Comparison of ENCODE assay signal across 9 mouse cellular contexts in genomic region chr2:32581450-32582095, GRCm38 (mm10). TPM values are rescaled to one million over a fixed set of nuclear protein-coding genes. Genes with fewer than 3 reads are reported as not detected.
A peak's percentile ranks its signal among the peaks of the same experiment; 100 is the strongest.
DNase-seq lines count a peak whose midpoint lies in the region; ATAC-seq and TF ChIP-seq lines count a peak whose summit lies in the region.
"Had no signal": no experiment of that assay in that cellular context is flagged by ENCODE, and none has a peak within 500 bp of the region (broad histone marks: within the 10 kb centered on the region; RNA-seq: fewer than 3 reads in every experiment).

No protein-coding gene starts in this region.

- no peak for TF ChIP-seq POLR2A in thymus, adult 2 months (IDR thresholded peaks at IDR 0.05; ENCODE audit: control insufficient read depth, extremely low read depth, insufficient read depth, low read length, poor library complexity)

- no peaks in the 10 kb centered on the region for H3K9me3 ChIP-seq in embryonic facial prominence, embryonic 15.5 days (replicated peaks)
- H3K9me3 ChIP-seq in intestine, embryonic 14.5 days (ENCODE audit: control insufficient read depth, low read length): no peaks in the 10 kb centered on the region
- no peaks in the 10 kb centered on the region for H3K9me3 ChIP-seq in limb, embryonic 12.5 days
- no peaks in the 10 kb centered on the region for H3K9me3 ChIP-seq in midbrain, embryonic 13.5 days

- H3K4me3 ChIP-seq in embryonic facial prominence, embryonic 15.5 days (replicated peaks): peak overlapping the region; percentile 22; the same call in 1 of the 2 replicates
- peak overlapping the region; percentile 20; the same call in 1 of the 2 replicates for H3K4me3 ChIP-seq in intestine, embryonic 14.5 days (ENCODE audit: low read depth, low read length)
- H3K4me3 ChIP-seq in limb, embryonic 12.5 days (replicated peaks): 0 out of 2 replicates have a peak overlapping the region, but pooled peaks have one; percentile 15
- H3K4me3 ChIP-seq in midbrain, embryonic 13.5 days (replicated peaks): peak overlapping the region; percentile 27
- no peak overlapping the region for H3K4me3 ChIP-seq in thymus, adult 2 months (ENCODE audit: control insufficient read depth, insufficient read depth, low read length)

- peaks cover 6% of the 10 kb centered on the region for H3K4me1 ChIP-seq in embryonic facial prominence, embryonic 15.5 days
- H3K4me1 ChIP-seq in intestine, embryonic 14.5 days (replicated peaks; ENCODE audit: control insufficient read depth, insufficient read depth, low read length): peaks cover 9% of the 10 kb centered on the region; the same call in 1 of the 2 replicates
- H3K4me1 ChIP-seq in limb, embryonic 12.5 days (replicated peaks): 0 out of 2 replicates have a peak, but pooled peaks cover 10% of the 10 kb centered on the region
- H3K4me1 ChIP-seq in midbrain, embryonic 13.5 days (replicated peaks): peaks cover 7% of the 10 kb centered on the region
- peaks cover 11% of the 10 kb centered on the region for H3K4me1 ChIP-seq in thymus, adult 2 months (replicated peaks; ENCODE audit: control insufficient read depth, insufficient read depth, low read length)

- no peak overlapping the region for H3K27ac ChIP-seq in embryonic facial prominence, embryonic 15.5 days (replicated peaks)
- H3K27ac ChIP-seq in intestine, embryonic 14.5 days (ENCODE audit: low read depth): no peak overlapping the region
- no peak overlapping the region for H3K27ac ChIP-seq in limb, embryonic 12.5 days
- 0 out of 2 replicates have a peak overlapping the region, but pooled peaks have one; percentile 4 for H3K27ac ChIP-seq in midbrain, embryonic 13.5 days
- H3K27ac ChIP-seq in thymus, adult 2 months (ENCODE audit: control insufficient read depth, insufficient read depth, low read length): no peak overlapping the region

- no peak overlapping the region for H3K9ac ChIP-seq in embryonic facial prominence, embryonic 15.5 days
- H3K9ac ChIP-seq in intestine, embryonic 14.5 days (ENCODE audit: low read length): no peak overlapping the region
- H3K9ac ChIP-seq in limb, embryonic 12.5 days (replicated peaks): no peak overlapping the region
- no peak overlapping the region for H3K9ac ChIP-seq in midbrain, embryonic 13.5 days (replicated peaks)

- peak; percentile 82 for DNase-seq in A20 (ENCODE audit: low read depth, low spot score)
- peak; percentile 24 for DNase-seq in NIH3T3 (ENCODE audit: low read depth)
- peak; percentile 75 for DNase-seq in intestine, embryonic 14.5 days (ENCODE audit: low spot score)
- DNase-seq in ovary, postnatal 10 days (ENCODE audit: low spot score): no peak
- DNase-seq in thymus, adult 2 months: no peak

- WGBS in embryonic facial prominence, embryonic 15.5 days: 32% methylated on average over 19 of the region's 19 CpGs
- 39% methylated on average over 19 of the region's 19 CpGs for WGBS in intestine, embryonic 14.5 days
- 38% methylated on average over 19 of the region's 19 CpGs for WGBS in limb, embryonic 12.5 days
- 35% methylated on average over 19 of the region's 19 CpGs for WGBS in midbrain, embryonic 13.5 days
- WGBS in thymus, adult 2 months: 65% methylated on average over 19 of the region's 19 CpGs

- ATAC-seq in embryonic facial prominence, embryonic 15.5 days (ENCODE audit: insufficient number of reproducible peaks, low FRiP score, low TSS enrichment, low read depth): no peak
- no peak for ATAC-seq in intestine, embryonic 14.5 days (replicated peaks; ENCODE audit: low FRiP score, low TSS enrichment, low read depth)
- no peak for ATAC-seq in limb, embryonic 12.5 days (ENCODE audit: insufficient number of reproducible peaks, insufficient read depth, low FRiP score, low TSS enrichment, low read depth)
- peak; percentile 49; the same call in 1 of the 2 replicates for ATAC-seq in midbrain, embryonic 13.5 days

- no peaks in the 10 kb centered on the region for H3K36me3 ChIP-seq in embryonic facial prominence, embryonic 15.5 days
- no peaks in the 10 kb centered on the region for H3K36me3 ChIP-seq in intestine, embryonic 14.5 days (ENCODE audit: control insufficient read depth, insufficient read depth, low read length)
- no peaks in the 10 kb centered on the region for H3K36me3 ChIP-seq in limb, embryonic 12.5 days
- H3K36me3 ChIP-seq in midbrain, embryonic 13.5 days: no peaks in the 10 kb centered on the region
- H3K36me3 ChIP-seq in thymus, adult 2 months (ENCODE audit: control insufficient read depth, insufficient read depth, low read length): no peaks in the 10 kb centered on the region

- H3K4me2 ChIP-seq in embryonic facial prominence, embryonic 15.5 days (replicated peaks): peak overlapping the region; percentile 22
- H3K4me2 ChIP-seq in intestine, embryonic 14.5 days (ENCODE audit: low read length): peak overlapping the region; percentile 39
- peak overlapping the region; percentile 36 for H3K4me2 ChIP-seq in limb, embryonic 12.5 days
- H3K4me2 ChIP-seq in midbrain, embryonic 13.5 days (replicated peaks): peak overlapping the region; percentile 39

- peaks cover 30% of the 10 kb centered on the region for H3K27me3 ChIP-seq in embryonic facial prominence, embryonic 15.5 days
- H3K27me3 ChIP-seq in intestine, embryonic 14.5 days (replicated peaks; ENCODE audit: control insufficient read depth, insufficient read depth, low read length): peaks cover 21% of the 10 kb centered on the region
- peaks cover 49% of the 10 kb centered on the region for H3K27me3 ChIP-seq in limb, embryonic 12.5 days
- peaks cover 48% of the 10 kb centered on the region for H3K27me3 ChIP-seq in midbrain, embryonic 13.5 days
- H3K27me3 ChIP-seq in thymus, adult 2 months (ENCODE audit: control insufficient read depth, insufficient read depth, low read length): no peaks in the 10 kb centered on the region

- no peak for TF ChIP-seq CTCF in thymus, adult 2 months (IDR thresholded peaks at IDR 0.05; ENCODE audit: borderline replicate concordance, control insufficient read depth, extremely low read depth, insufficient read depth, low read length, poor library complexity)

RNA-seq across cellular contexts. Expression of gene St6galnac4, which starts 5.3 kb away (rescaled TPM):
- 34.8 and 36.5 TPM in 2 replicates for polyA plus RNA-seq in embryonic facial prominence, embryonic 15.5 days (2015; fragmentation: Nextera tagmentation; extraction: Ambion mirVana)
- polyA plus RNA-seq in intestine, embryonic 14.5 days (2014; fragmentation: Nextera tagmentation; extraction: Ambion mirVana): 15.5 and 20.3 TPM in 2 replicates
- polyA plus RNA-seq in limb, embryonic 12.5 days (2016; fragmentation: Nextera tagmentation; extraction: Ambion mirVana): 29.8 and 29.9 TPM in 2 replicates
- 15.2 and 16.3 TPM in 2 replicates for polyA plus RNA-seq in midbrain, embryonic 13.5 days (2015; fragmentation: Nextera tagmentation; extraction: Ambion mirVana)
- 29.3 and 34.1 TPM in 2 replicates for polyA plus RNA-seq in thymus, adult 2 months (2012; rRNA removed)

RNA-seq across cellular contexts. Expression of gene 9430097D07Rik, which starts 6.1 kb away (rescaled TPM):
- polyA plus RNA-seq in embryonic facial prominence, embryonic 15.5 days (2015; fragmentation: Nextera tagmentation; extraction: Ambion mirVana): 0.11 and 0.12 TPM in 2 replicates
- polyA plus RNA-seq in intestine, embryonic 14.5 days (2014; fragmentation: Nextera tagmentation; extraction: Ambion mirVana): 0.15 and 0.35 TPM in 2 replicates
- 0.55 TPM in 1 of 2 replicates, not detected in the other for polyA plus RNA-seq in limb, embryonic 12.5 days (2016; fragmentation: Nextera tagmentation; extraction: Ambion mirVana)
- polyA plus RNA-seq in midbrain, embryonic 13.5 days (2015; fragmentation: Nextera tagmentation; extraction: Ambion mirVana): 0.34 and 0.55 TPM in 2 replicates
- not detected in 2 replicates for polyA plus RNA-seq in thymus, adult 2 months (2012; rRNA removed)
- polyA plus RNA-seq: spleen, adult 2 months had no signal

RNA-seq across cellular contexts. Expression of gene Pip5kl1, which starts 7.0 kb away (rescaled TPM):
- 0.53 and 0.94 TPM in 2 replicates for polyA plus RNA-seq in embryonic facial prominence, embryonic 15.5 days (2015; fragmentation: Nextera tagmentation; extraction: Ambion mirVana)
- polyA plus RNA-seq in intestine, embryonic 14.5 days (2014; fragmentation: Nextera tagmentation; extraction: Ambion mirVana): 0.62 and 0.89 TPM in 2 replicates
- 3.9 and 5.4 TPM in 2 replicates for polyA plus RNA-seq in limb, embryonic 12.5 days (2016; fragmentation: Nextera tagmentation; extraction: Ambion mirVana)
- 4.8 TPM in 2 replicates for polyA plus RNA-seq in midbrain, embryonic 13.5 days (2015; fragmentation: Nextera tagmentation; extraction: Ambion mirVana)
- 0.92 and 1.1 TPM in 2 replicates for polyA plus RNA-seq in thymus, adult 2 months (2012; rRNA removed)

RNA-seq across cellular contexts. Expression of gene Dpm2, which starts 10.9 kb away (rescaled TPM):
- polyA plus RNA-seq in embryonic facial prominence, embryonic 15.5 days (2015; fragmentation: Nextera tagmentation; extraction: Ambion mirVana): 113 and 119 TPM in 2 replicates
- 118 and 121 TPM in 2 replicates for polyA plus RNA-seq in intestine, embryonic 14.5 days (2014; fragmentation: Nextera tagmentation; extraction: Ambion mirVana)
- polyA plus RNA-seq in limb, embryonic 12.5 days (2016; fragmentation: Nextera tagmentation; extraction: Ambion mirVana): 99.3 and 99.7 TPM in 2 replicates
- 133 and 147 TPM in 2 replicates for polyA plus RNA-seq in midbrain, embryonic 13.5 days (2015; fragmentation: Nextera tagmentation; extraction: Ambion mirVana)
- polyA plus RNA-seq in thymus, adult 2 months (2012; rRNA removed): 158 and 173 TPM in 2 replicates

RNA-seq across cellular contexts. Expression of gene St6galnac6, which starts 17.9 kb away (rescaled TPM):
- 26.9 and 27.7 TPM in 2 replicates for polyA plus RNA-seq in embryonic facial prominence, embryonic 15.5 days (2015; fragmentation: Nextera tagmentation; extraction: Ambion mirVana)
- 5.7 and 6.9 TPM in 2 replicates for polyA plus RNA-seq in intestine, embryonic 14.5 days (2014; fragmentation: Nextera tagmentation; extraction: Ambion mirVana)
- polyA plus RNA-seq in limb, embryonic 12.5 days (2016; fragmentation: Nextera tagmentation; extraction: Ambion mirVana): 23.4 and 23.7 TPM in 2 replicates
- polyA plus RNA-seq in midbrain, embryonic 13.5 days (2015; fragmentation: Nextera tagmentation; extraction: Ambion mirVana): 10.1 and 11.3 TPM in 2 replicates
- polyA plus RNA-seq in thymus, adult 2 months (2012; rRNA removed): 18.1 and 25.9 TPM in 2 replicates

Comparison
In these comparisons a context has a peak if more than half of its experiments do, and no peak if none do; other contexts are left out.
1. DNase-seq: peak in A20 (single experiment), NIH3T3 (single experiment) and intestine, embryonic 14.5 days (single experiment); none in ovary, postnatal 10 days (single experiment) and thymus, adult 2 months (single experiment).
2. Peak in every context shown above with its lines, with median percentiles within 50 percentile points of each other: H3K4me2 ChIP-seq.